Mouse (Mus musculus) forebrain, embryonic 15.5 days (tissue): Measurements from ENCODE around the gene Sox5. TPM values are rescaled to one million over a fixed set of nuclear protein-coding genes. Genes with fewer than 3 reads are reported as not detected.
A peak's percentile ranks its signal among the peaks of the same experiment; 100 is the strongest.

ENCODE experiments used
- ATAC-seq: fragments of 200-750 bp; cut with Nextera tagmentation; replicated peaks from 2 replicates; pipeline ENCODE4 v1.8.0; 2017; ENCODE audit warnings: mild to moderate bottlenecking, moderate TSS enrichment, moderate library complexity
- H3K27ac ChIP-seq: fragments of 300-500 bp; sonication (generic); replicated peaks from 2 replicates; pipeline ENCODE4 v1.5.1; 2015; ENCODE audit warnings: mild to moderate bottlenecking, inconsistent platforms
- H3K27me3 ChIP-seq: fragments of 300-500 bp; sonication (generic); 2 replicates; pipeline ENCODE4 v1.6.1; 2015; ENCODE audit warnings: inconsistent platforms
- H3K36me3 ChIP-seq: fragments of 300-500 bp; sonication (generic); 2 replicates; pipeline ENCODE4 v1.6.1; 2015; ENCODE audit warnings: mild to moderate bottlenecking, inconsistent platforms
- H3K4me1 ChIP-seq: fragments of 300-500 bp; sonication (generic); 2 replicates; pipeline ENCODE4 v1.6.1; 2015; ENCODE audit warnings: inconsistent platforms
- H3K4me2 ChIP-seq: fragments of 300-500 bp; sonication (generic); replicated peaks from 2 replicates; pipeline ENCODE4 v1.6.1; 2015; ENCODE audit warnings: mild to moderate bottlenecking, inconsistent platforms
- H3K4me3 ChIP-seq: fragments of 300-500 bp; sonication (generic); 2 replicates; pipeline ENCODE4 v1.5.1; 2015; ENCODE audit warnings: mild to moderate bottlenecking, inconsistent platforms
- H3K9ac ChIP-seq: fragments of 300-500 bp; sonication (generic); replicated peaks from 2 replicates; pipeline ENCODE4 v1.6.1; 2015; ENCODE audit warnings: mild to moderate bottlenecking, inconsistent platforms
- H3K9me3 ChIP-seq: fragments of 300-500 bp; sonication (generic); 2 replicates; pipeline ENCODE4 v1.6.1; 2016; ENCODE audit warnings: inconsistent platforms
- WGBS: fragments of 180-500 bp; shearing (Covaris S2); methylation state at CpG from one replicate; pipeline ENCODE4 v1.1.7; 2015; ENCODE audit warnings: mixed read lengths; 5-methylcytosine and 5-hydroxymethylcytosine counted together
- polyA plus RNA-seq: library from polyadenylated mRNA; unstranded; fragments of >200 nt; fragmentation: Nextera tagmentation; extraction: Ambion mirVana; gene quantifications from 2 replicates; pipeline ENCODE4 v1.2.1, GENCODE M21; 2015

Gene Sox5
- polyA plus RNA-seq, 1 experiment from 2014 or later = 239 TPM

DNA sequence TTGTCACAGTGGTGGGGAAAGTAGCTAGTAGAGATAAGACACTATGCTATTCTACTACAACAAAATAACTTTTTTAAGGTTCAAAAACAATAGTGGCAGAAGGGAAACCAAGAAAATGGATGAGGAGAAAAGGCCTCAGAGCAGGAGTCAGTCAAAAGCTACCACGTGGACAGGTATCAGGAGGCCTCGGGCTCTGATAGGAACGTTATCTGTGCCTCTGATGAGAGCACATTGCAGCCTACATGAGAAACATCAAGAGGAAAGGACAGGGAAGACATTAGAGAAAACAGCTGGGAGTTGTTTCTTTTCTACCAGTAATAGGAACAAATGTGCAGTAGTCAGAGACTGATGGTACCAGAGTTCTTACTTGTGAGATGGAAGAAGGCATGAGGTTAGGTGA lies 41.4 kb downstream of the Sox5 start:
- Histone ChIP-seq H3K9me3 (no peaks in the 10 kb centered on the region), H3K27ac (no peak overlapping the region), H3K4me1 (peaks cover 8% of the 10 kb centered on the region), H3K27me3 (no peaks in the 10 kb centered on the region), H3K9ac (no peak overlapping the region), H3K4me3 (no peak overlapping the region), H3K4me2 (no peak overlapping the region), H3K36me3 (no peaks in the 10 kb centered on the region)
- 90% methylated on average over 3 of the region's 3 CpGs for WGBS
- no peak for ATAC-seq

DNA sequence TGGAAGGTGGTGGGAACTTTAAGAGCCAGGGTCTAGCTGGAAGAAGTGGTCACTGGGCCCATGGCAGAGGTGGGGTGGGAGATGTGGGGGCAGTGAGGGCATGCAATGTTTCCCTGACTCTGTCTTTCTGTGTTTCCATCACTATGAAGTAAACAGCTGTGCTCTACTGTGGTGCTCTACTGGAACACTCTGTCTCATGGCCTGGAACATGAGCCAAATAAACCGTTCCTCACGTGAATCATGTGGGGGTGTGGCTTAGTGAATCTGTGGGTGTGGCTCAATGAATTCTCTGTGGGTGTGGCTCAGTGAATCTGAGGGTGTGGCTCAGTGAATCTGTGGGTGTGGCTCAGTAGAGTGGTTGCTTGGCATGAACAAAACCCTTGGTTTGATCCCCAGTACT lies 42.0 kb downstream of the Sox5 start:
- Histone ChIP-seq H3K9me3 (no peaks in the 10 kb centered on the region), H3K4me3 (no peak overlapping the region), H3K27ac (no peak overlapping the region), H3K36me3 (no peaks in the 10 kb centered on the region), H3K9ac (no peak overlapping the region), H3K27me3 (no peaks in the 10 kb centered on the region), H3K4me2 (no peak overlapping the region), H3K4me1 (peaks cover 8% of the 10 kb centered on the region)
- 92% methylated on average over 2 of the region's 2 CpGs for WGBS
- no peak for ATAC-seq

DNA sequence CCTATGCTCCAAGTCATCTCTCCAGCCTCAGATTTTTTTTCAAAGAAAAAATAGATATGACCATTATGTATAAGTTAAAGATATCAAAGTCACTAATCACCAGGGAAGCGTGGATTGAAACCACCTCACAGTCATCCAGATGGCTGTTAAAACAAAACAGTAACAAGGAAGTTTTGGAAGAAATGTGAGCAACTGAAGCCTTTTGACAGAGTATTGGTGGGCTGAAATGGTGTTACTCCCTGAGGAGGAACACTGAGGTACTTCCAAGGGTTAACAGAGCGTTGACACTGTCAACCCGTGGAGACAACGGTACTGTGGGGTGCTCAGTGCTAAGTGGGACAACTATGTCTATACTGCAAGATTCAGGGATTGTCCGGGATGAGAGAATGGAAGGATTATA lies 44.0 kb downstream of the Sox5 start:
- no peak for ATAC-seq
- Histone ChIP-seq H3K27me3 (no peaks in the 10 kb centered on the region), H3K9ac (no peak overlapping the region), H3K4me1 (peaks cover 4% of the 10 kb centered on the region; the same call in 1 of the 2 replicates), H3K27ac (no peak overlapping the region), H3K4me3 (no peak overlapping the region), H3K4me2 (no peak overlapping the region), H3K9me3 (no peaks in the 10 kb centered on the region), H3K36me3 (no peaks in the 10 kb centered on the region)
- 90% methylated on average over 5 of the region's 5 CpGs for WGBS

DNA sequence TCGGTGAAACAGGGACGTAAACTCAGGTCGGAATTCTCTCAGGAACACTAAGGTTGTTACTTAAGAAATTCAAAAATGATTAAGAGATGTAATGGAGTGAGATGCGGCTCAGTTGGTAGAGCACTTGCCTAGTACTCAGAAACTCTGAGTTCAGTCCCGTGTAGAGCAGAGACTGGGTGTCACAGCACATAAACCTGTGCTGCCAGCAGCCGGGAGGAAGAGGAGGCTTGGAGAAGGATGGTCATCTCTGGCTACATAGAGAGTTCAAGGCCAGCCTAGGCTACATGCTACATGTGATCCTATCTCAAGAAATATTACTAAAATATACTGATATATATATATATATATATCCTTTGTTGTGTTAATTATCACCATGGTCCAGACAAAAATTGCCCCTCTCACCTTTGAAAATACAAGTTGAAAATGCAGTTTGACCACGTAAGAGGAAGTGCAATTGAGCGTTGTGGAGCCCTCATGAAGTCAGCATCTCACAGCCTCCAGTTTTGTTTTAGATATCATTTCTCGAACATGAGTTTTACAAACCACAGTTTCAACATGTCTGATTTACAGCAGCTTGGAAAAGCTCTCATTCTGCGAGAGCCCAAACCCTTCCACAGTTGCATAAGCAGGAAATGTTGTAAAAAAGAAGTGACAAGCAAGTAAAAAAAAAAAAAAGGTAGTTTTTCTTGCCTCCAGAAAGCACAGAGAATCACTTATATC lies 50.4 kb downstream of the Sox5 start:
- whole genome bisulfite sequencing = 84% methylated on average over 10 of the region's 10 CpGs
- no peak overlapping the region for H3K27ac ChIP-seq

DNA sequence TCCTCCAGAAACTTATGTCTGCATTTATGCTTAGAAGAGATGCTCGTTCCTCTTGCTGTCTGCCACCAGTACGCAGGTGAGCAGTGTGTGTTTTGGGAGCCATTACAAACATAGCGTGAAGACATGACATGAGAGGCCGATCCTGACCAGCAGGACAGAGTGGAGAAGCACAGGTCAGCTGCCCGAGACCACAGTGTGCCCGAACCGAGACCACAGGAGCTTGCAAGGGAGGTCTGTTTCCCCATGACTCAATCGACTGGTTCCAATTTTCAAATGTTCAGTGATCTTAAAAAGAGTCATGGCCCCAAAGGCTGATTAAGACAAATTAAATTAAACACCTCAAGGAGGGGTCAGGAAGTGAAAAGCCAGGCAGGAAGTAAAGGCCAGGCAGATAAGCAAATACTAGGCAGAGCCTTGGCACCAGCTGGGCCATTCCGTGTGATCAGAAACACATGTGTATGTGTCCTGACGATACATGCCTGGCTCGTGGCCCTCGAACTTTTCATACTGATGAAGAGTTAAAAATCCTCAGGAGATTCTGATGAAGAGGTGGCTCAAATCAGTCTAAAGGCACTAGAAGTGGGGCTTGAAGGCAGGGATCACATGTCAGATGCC lies 58.1 kb downstream of the Sox5 start:
- 88% methylated on average over 12 of the region's 12 CpGs for WGBS
- no peak overlapping the region for H3K27ac ChIP-seq
- H3K9ac ChIP-seq = no peak overlapping the region
- no peak for ATAC-seq
- H3K4me2 ChIP-seq = no peak overlapping the region
- no peaks in the 10 kb centered on the region for H3K27me3 ChIP-seq
- H3K4me3 ChIP-seq = no peak overlapping the region
- H3K36me3 ChIP-seq = no peaks in the 10 kb centered on the region
- no peaks in the 10 kb centered on the region for H3K4me1 ChIP-seq
- no peaks in the 10 kb centered on the region for H3K9me3 ChIP-seq

More for the DNA sequence above, 50.4 kb downstream of the Sox5 start:
- no peaks in the 10 kb centered on the region for H3K27me3 ChIP-seq
- no peaks in the 10 kb centered on the region for H3K36me3 ChIP-seq
- no peak overlapping the region for H3K4me2 ChIP-seq
- no peaks in the 10 kb centered on the region for H3K9me3 ChIP-seq
- no peak overlapping the region for H3K9ac ChIP-seq
- no peak for ATAC-seq
- peaks cover 2% of the 10 kb centered on the region; the same call in 1 of the 2 replicates for H3K4me1 ChIP-seq
- H3K4me3 ChIP-seq = no peak overlapping the region

DNA sequence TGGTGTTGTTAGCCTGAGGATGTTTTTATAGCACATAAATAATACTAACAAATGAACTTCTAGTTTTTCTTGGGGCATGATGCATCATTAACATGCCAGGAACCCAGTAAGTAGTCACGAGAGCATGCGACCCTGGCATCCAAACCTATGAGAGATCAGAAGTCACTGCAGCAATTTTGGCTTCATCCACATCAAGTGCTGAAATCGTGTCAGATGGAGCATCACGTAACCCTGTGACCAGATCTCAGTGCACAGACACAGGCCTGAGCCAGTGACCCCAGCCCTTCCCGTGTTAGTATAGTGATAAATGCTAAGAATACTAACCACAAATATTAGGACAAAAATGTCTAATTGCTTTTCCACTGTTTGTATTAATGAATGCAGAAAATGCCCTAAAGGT lies 58.8 kb downstream of the Sox5 start:
- Histone ChIP-seq H3K4me2 (no peak overlapping the region), H3K4me3 (no peak overlapping the region), H3K9ac (no peak overlapping the region), H3K27ac (no peak overlapping the region), H3K9me3 (no peaks in the 10 kb centered on the region), H3K36me3 (no peaks in the 10 kb centered on the region), H3K4me1 (no peaks in the 10 kb centered on the region), H3K27me3 (no peaks in the 10 kb centered on the region)
- ATAC-seq = no peak
- 93% methylated on average over 5 of the region's 5 CpGs for whole genome bisulfite sequencing

DNA sequence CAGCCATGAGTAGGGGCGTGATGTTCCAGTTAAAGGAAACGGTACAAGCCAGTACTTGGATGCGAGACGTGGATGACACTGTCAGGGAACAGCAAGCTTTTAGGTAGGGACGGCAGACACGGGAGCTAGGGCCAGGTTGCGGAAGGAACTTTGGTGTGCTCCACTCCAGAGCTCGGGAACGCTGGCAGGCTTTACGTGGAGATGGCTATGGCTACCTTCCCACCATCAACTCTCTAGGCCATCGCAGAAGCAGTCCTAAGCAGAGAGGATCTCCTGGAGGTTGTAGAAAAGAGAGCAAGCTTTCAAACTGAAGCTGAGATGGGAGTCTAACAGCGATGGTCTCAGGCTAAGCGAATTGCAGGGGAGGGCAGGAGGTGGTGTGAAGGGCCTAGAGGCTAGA lies 60.9 kb downstream of the Sox5 start:
- H3K9ac ChIP-seq = no peak overlapping the region
- H3K4me3 ChIP-seq = no peak overlapping the region
- no peak overlapping the region for H3K4me2 ChIP-seq
- H3K27ac ChIP-seq = no peak overlapping the region
- H3K4me1 ChIP-seq = no peaks in the 10 kb centered on the region
- WGBS = 95% methylated on average over 13 of the region's 13 CpGs
- no peaks in the 10 kb centered on the region for H3K36me3 ChIP-seq
- no peak for ATAC-seq
- H3K27me3 ChIP-seq = no peaks in the 10 kb centered on the region
- H3K9me3 ChIP-seq = no peaks in the 10 kb centered on the region

DNA sequence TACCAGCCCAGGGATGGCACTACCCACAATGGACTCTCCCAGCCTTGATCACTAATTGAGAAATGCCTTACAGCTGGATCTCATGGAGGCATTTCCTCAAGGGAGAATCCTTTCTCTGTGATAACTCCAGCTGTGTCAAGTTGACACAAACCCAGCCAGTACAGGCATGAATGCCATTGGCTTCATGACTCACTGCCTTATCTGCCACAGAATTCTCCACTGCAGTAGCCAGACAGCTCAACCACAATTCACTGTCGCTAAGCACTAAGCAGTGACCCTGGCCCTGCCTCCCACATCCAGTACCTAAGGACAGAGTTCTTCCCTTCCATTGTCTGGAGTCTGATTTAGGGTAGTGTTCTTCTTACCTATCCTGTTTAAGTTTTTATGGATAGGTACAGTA lies 65.4 kb downstream of the Sox5 start:
- Histone ChIP-seq H3K4me3 (no peak overlapping the region), H3K4me2 (no peak overlapping the region), H3K4me1 (peaks cover 8% of the 10 kb centered on the region), H3K27me3 (no peaks in the 10 kb centered on the region), H3K36me3 (no peaks in the 10 kb centered on the region), H3K9ac (no peak overlapping the region), H3K27ac (no peak overlapping the region), H3K9me3 (no peaks in the 10 kb centered on the region)
- 81% methylated on average over 1 of the region's 1 CpGs for WGBS
- ATAC-seq = no peak

DNA sequence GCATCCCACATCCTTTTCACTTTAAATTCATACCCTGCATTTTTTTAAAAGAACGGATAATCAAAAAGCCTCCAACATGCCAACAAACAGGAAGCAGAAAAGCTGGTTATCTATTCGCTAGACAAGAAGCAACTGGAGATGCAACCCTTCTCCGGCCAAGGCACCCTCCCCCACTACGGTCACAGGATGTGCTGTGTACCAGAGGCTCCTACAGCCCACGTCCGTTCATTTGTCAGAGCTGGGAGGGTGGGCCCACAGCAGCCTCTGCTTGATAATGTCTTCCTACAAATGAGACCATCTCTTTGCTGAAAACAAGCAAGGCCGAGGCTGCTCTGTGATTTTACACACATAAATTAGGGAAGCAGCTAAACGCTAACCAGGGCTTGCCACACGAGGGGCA lies 69.9 kb downstream of the Sox5 start:
- H3K27ac ChIP-seq = no peak overlapping the region
- no peak for ATAC-seq
- H3K4me2 ChIP-seq = peak overlapping the region; percentile 16
- no peak overlapping the region for H3K9ac ChIP-seq
- no peaks in the 10 kb centered on the region for H3K9me3 ChIP-seq
- WGBS = 28% methylated on average over 9 of the region's 9 CpGs
- no peaks in the 10 kb centered on the region for H3K27me3 ChIP-seq
- no peak overlapping the region for H3K4me3 ChIP-seq
- H3K4me1 ChIP-seq = peaks cover 11% of the 10 kb centered on the region
- H3K36me3 ChIP-seq = no peaks in the 10 kb centered on the region

DNA sequence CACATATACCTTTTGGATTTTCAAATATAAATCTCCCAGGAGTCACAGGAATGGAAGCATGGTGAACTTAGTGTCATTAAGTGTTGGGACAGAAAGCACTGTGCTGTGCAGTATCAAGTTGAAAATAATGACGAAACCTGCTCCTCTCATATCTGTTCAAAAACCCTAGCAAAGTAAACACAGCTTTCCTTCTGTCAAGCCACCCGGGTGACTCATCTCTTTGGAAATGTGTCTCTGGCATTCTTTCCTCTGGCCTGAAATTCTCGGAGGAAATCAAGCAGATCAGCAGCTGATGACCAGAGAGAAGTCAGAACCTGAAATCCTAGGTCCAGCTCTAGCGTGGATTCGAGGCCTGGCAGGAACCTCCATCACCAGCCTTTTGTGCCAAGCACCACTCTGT lies 71.0 kb downstream of the Sox5 start:
- Histone ChIP-seq H3K9me3 (no peaks in the 10 kb centered on the region), H3K27ac (0 out of 2 replicates have a peak overlapping the region, but pooled peaks have one; percentile 2), H3K36me3 (no peaks in the 10 kb centered on the region), H3K4me1 (peaks cover 11% of the 10 kb centered on the region), H3K4me3 (no peak overlapping the region), H3K4me2 (no peak overlapping the region), H3K9ac (no peak overlapping the region), H3K27me3 (no peaks in the 10 kb centered on the region)
- 67% methylated on average over 5 of the region's 5 CpGs for WGBS
- no peak for ATAC-seq

DNA sequence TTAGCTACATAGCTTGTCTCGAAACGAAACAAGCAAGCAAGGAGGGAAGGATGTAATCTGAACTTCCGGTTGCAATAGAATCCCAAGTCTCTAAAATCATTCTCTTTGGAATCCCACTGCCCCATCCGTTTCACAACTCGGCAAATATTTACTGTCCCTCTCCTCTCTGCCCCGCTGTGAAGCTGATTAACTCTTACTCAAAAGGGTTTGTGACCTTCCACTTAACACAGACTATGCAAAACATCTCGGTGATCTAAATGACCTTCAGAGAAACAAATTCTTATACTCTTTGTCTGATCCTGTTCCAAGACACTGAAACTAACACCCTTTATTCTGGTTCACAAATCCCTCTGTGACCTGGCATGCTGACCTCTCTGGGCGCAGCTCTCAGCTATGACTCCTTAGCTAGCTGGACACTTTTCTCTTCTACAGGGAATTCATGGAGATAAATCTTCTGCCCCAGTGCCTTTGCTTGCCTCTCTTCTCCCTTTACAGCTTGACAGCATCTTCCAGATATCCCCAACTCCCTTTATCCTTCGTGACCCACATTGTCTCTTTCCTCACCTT lies 72.1 kb downstream of the Sox5 start:
- Histone ChIP-seq H3K9me3 (no peaks in the 10 kb centered on the region), H3K4me1 (peaks cover 11% of the 10 kb centered on the region), H3K27ac (no peak overlapping the region), H3K9ac (no peak overlapping the region), H3K4me3 (no peak overlapping the region), H3K27me3 (no peaks in the 10 kb centered on the region), H3K36me3 (no peaks in the 10 kb centered on the region), H3K4me2 (no peak overlapping the region)
- WGBS = 61% methylated on average over 9 of the region's 9 CpGs
- ATAC-seq = no peak

DNA sequence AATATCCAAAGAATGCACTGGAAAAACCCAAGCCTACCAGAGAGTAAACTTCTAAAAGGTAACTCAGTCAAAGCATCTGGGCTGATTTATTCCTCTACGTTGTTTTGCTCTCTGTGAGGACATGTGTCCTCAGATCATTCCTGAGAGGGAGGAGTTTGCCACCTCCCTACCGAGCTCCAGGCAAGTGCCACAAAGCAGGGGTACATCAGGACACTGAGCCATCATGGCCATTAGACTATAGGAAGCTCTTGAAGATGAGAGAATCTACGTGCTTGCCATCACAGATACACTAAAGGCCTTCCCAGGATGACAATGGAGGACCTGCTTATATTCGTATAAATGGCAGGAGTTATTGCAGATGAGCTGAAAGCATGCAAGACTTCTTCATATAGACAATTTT lies 73.4 kb downstream of the Sox5 start:
- no peaks in the 10 kb centered on the region for H3K27me3 ChIP-seq
- no peak overlapping the region for H3K9ac ChIP-seq
- H3K4me2 ChIP-seq = no peak overlapping the region
- H3K27ac ChIP-seq = no peak overlapping the region
- no peak for ATAC-seq
- H3K4me3 ChIP-seq = no peak overlapping the region
- H3K4me1 ChIP-seq = peaks cover 11% of the 10 kb centered on the region
- WGBS = 75% methylated on average over 4 of the region's 4 CpGs
- H3K36me3 ChIP-seq = no peaks in the 10 kb centered on the region
- 0 out of 2 replicates have a peak, but pooled peaks cover 4% of the 10 kb centered on the region for H3K9me3 ChIP-seq
